ENCODE assay signal across 13 mouse cellular contexts in genomic region chr13:31186805-31187589, GRCm38 (mm10).
"Had no signal": no experiment of that assay in that cellular context is flagged by ENCODE, and none has a peak within 500 bp of the region (broad histone marks: within the 10 kb centered on the region; RNA-seq: fewer than 3 reads in every experiment).

No protein-coding gene starts in this region.

- H3K4me2 ChIP-seq: kidney, embryonic 15.5 days; limb, embryonic 12.5 days; liver, embryonic 13.5 days; lung, embryonic 15.5 days; midbrain, embryonic 12.5 days had no signal

- H3K4me1 ChIP-seq: liver, embryonic 13.5 days; midbrain, embryonic 12.5 days had no signal

- H3K36me3 ChIP-seq: kidney, embryonic 15.5 days; limb, embryonic 12.5 days; liver, embryonic 13.5 days; lung, embryonic 15.5 days; midbrain, embryonic 12.5 days had no signal

- H3K9me3 ChIP-seq: kidney, embryonic 15.5 days; limb, embryonic 12.5 days; liver, embryonic 13.5 days; lung, embryonic 15.5 days; midbrain, embryonic 12.5 days had no signal

- ATAC-seq: liver, postnatal 0 days had no signal

- H3K27ac ChIP-seq: kidney, embryonic 15.5 days; limb, embryonic 12.5 days; liver, embryonic 13.5 days; lung, embryonic 15.5 days; midbrain, embryonic 12.5 days had no signal

- DNase-seq: kidney, adult 18-20 months; kidney, postnatal 25 days; liver; liver, embryonic 13.5 days; liver, postnatal 0 days; right cerebral cortex, adult 18-20 months; right cerebral cortex, postnatal 25 days; thymus, adult 18-20 months; thymus, postnatal 14 days had no signal

- H3K4me3 ChIP-seq: kidney, embryonic 15.5 days; limb, embryonic 12.5 days; liver, embryonic 13.5 days; lung, embryonic 15.5 days; midbrain, embryonic 12.5 days had no signal

- H3K27me3 ChIP-seq: liver, embryonic 13.5 days; lung, embryonic 15.5 days; midbrain, embryonic 12.5 days had no signal

- H3K9ac ChIP-seq: kidney, embryonic 15.5 days; limb, embryonic 12.5 days; liver, embryonic 13.5 days; liver, postnatal 0 days; lung, embryonic 15.5 days; midbrain, embryonic 12.5 days had no signal
